Mouse (Mus musculus): Measurements from ENCODE around the gene Sohlh1. TPM values are rescaled to one million over a fixed set of nuclear protein-coding genes. Genes with fewer than 3 reads are reported as not detected.
A peak's percentile ranks its signal among the peaks of the same experiment; 100 is the strongest.

The Sohlh1 gene
- total RNA-seq, 1 experiment = 0.22 TPM

- H3K9ac ChIP-seq (ENCODE audit: insufficient read depth, low read depth, low read length, poor library complexity, severe bottlenecking) = no peak overlapping the region
- H3K27ac ChIP-seq (ENCODE audit: insufficient read depth, low read depth, low read length, poor library complexity, severe bottlenecking) = no peak overlapping the region
- in situ Hi-C loops (cut with MboI; ENCODE audit: low sequenced_read_pairs in 2 of 2, unreplicated experiment in 2 of 2) = no loop called here
- H3K9me3 ChIP-seq (ENCODE audit: control insufficient read depth, insufficient read depth, low read depth, low read length) = no peaks in the 10 kb centered on the region
- no peak overlapping the region for H3K4me3 ChIP-seq (ENCODE audit: insufficient read depth in 1 of 2, low read depth in 1 of 2, low read length in 2 of 2, poor library complexity in 1 of 2, severe bottlenecking in 1 of 2)
- TF ChIP-seq HCFC1 (IDR thresholded peaks at IDR 0.05; ENCODE audit: borderline replicate concordance, insufficient read depth, low read length) (no peak), ZNF384 (IDR thresholded peaks at IDR 0.05; ENCODE audit: low read depth, low read length) (no peak), CHD2 (IDR thresholded peaks at IDR 0.05; ENCODE audit: low read depth, low read length) (no peak), MAFK (IDR thresholded peaks at IDR 0.05; ENCODE audit: insufficient read depth, low read depth, low read length) (no peak), ZC3H11A (IDR thresholded peaks at IDR 0.05; ENCODE audit: borderline replicate concordance, low read depth, low read length) (no peak)
- peaks cover 0 to 3% of the 10 kb centered on the region in 2 experiments; a peak in 1 of 4 replicates for H3K4me1 ChIP-seq (ENCODE audit: control insufficient read depth in 2 of 2, insufficient read depth in 2 of 2, low read length in 2 of 2, poor library complexity in 1 of 2)
- DNase-seq (ENCODE audit: low read depth, low spot score) = no peak
- no peaks in the 10 kb centered on the region for H3K36me3 ChIP-seq (ENCODE audit: control insufficient read depth, insufficient read depth, low read length, poor library complexity, severe bottlenecking)
Observed at GRCm38 (mm10) chr2:25882276-25882675, 35.2 kb upstream of the Sohlh1 start.

DNA sequence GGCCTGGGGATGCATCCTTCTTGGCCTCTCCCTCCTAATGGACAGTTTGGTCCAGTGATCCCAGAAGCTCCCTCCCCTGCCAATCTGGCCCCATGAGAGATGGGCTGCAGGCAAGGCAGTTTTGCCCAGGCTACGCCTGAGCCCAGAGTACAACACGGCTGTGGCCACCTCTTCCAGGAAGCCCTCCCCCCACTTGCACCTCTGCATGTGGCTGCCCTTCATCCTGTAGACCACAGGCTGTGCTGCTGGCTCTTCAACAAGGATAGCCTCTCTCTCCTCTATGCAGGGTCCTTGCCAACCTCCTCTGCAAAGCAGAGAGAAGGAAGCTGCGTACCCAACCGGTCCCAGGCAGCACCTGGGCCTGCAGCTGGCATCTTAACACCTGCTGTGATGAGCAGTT lies 32.0 kb upstream of the Sohlh1 start:
- DNase-seq (ENCODE audit: low read depth, low spot score) = no peak
- Histone ChIP-seq H3K36me3 (ENCODE audit: control insufficient read depth, insufficient read depth, low read length, poor library complexity, severe bottlenecking) (no peaks in the 10 kb centered on the region), H3K9ac (ENCODE audit: insufficient read depth, low read depth, low read length, poor library complexity, severe bottlenecking) (no peak overlapping the region), H3K9me3 (ENCODE audit: control insufficient read depth, insufficient read depth, low read depth, low read length) (no peaks in the 10 kb centered on the region), H3K4me1 (ENCODE audit: control insufficient read depth in 2 of 2, insufficient read depth in 2 of 2, low read length in 2 of 2, poor library complexity in 1 of 2) (peaks cover 0 to 4% of the 10 kb centered on the region in 2 experiments; a peak in 1 of 4 replicates), H3K4me3 (ENCODE audit: insufficient read depth in 1 of 2, low read depth in 1 of 2, low read length in 2 of 2, poor library complexity in 1 of 2, severe bottlenecking in 1 of 2) (no peak overlapping the region), H3K27ac (ENCODE audit: insufficient read depth, low read depth, low read length, poor library complexity, severe bottlenecking) (no peak overlapping the region)
- in situ Hi-C loops (cut with MboI; ENCODE audit: low sequenced_read_pairs in 2 of 2, unreplicated experiment in 2 of 2) = no loop called here
- no peak for TF ChIP-seq ZC3H11A (IDR thresholded peaks at IDR 0.05; ENCODE audit: borderline replicate concordance, low read depth, low read length)
- TF ChIP-seq ZNF384 (IDR thresholded peaks at IDR 0.05; ENCODE audit: low read depth, low read length) = no peak
- TF ChIP-seq HCFC1 (IDR thresholded peaks at IDR 0.05; ENCODE audit: borderline replicate concordance, insufficient read depth, low read length) = no peak
- no peak for TF ChIP-seq MAFK (IDR thresholded peaks at IDR 0.05; ENCODE audit: insufficient read depth, low read depth, low read length)
- TF ChIP-seq CHD2 (IDR thresholded peaks at IDR 0.05; ENCODE audit: low read depth, low read length) = no peak

DNA sequence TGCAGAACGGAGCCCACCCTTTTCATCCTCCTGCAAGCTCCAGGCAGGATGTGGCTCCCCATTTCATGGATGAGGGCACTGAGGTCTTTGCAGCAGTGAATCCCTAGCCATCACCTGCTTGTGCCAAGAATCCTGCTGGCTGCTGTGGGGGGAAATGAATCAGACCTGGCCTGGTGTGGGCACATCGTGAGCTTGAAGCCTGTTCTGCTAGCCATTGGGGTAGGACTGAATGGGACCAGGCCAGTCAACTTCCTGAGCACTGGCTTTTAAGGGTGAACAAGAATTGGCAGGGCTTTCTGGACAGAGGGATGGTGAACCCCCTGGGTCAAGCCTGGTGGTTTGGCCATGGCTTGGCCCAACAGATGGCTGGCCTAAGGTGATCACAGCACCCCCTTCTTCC lies 31.5 kb upstream of the Sohlh1 start:
- no peaks in the 10 kb centered on the region for H3K9me3 ChIP-seq (ENCODE audit: control insufficient read depth, insufficient read depth, low read depth, low read length)
- no peak overlapping the region for H3K4me3 ChIP-seq (ENCODE audit: insufficient read depth in 1 of 2, low read depth in 1 of 2, low read length in 2 of 2, poor library complexity in 1 of 2, severe bottlenecking in 1 of 2)
- no peak for TF ChIP-seq MAFK (IDR thresholded peaks at IDR 0.05; ENCODE audit: insufficient read depth, low read depth, low read length)
- TF ChIP-seq ZNF384 (IDR thresholded peaks at IDR 0.05; ENCODE audit: low read depth, low read length) = no peak
- TF ChIP-seq HCFC1 (IDR thresholded peaks at IDR 0.05; ENCODE audit: borderline replicate concordance, insufficient read depth, low read length) = no peak
- no peak for TF ChIP-seq ZC3H11A (IDR thresholded peaks at IDR 0.05; ENCODE audit: borderline replicate concordance, low read depth, low read length)
- TF ChIP-seq CHD2 (IDR thresholded peaks at IDR 0.05; ENCODE audit: low read depth, low read length) = no peak
- no peak overlapping the region for H3K27ac ChIP-seq (ENCODE audit: insufficient read depth, low read depth, low read length, poor library complexity, severe bottlenecking)
- H3K4me1 ChIP-seq (ENCODE audit: control insufficient read depth in 2 of 2, insufficient read depth in 2 of 2, low read length in 2 of 2, poor library complexity in 1 of 2) = peaks cover 0 to 4% of the 10 kb centered on the region in 2 experiments; a peak in 1 of 4 replicates
- H3K9ac ChIP-seq (ENCODE audit: insufficient read depth, low read depth, low read length, poor library complexity, severe bottlenecking) = no peak overlapping the region
- no peak for DNase-seq (ENCODE audit: low read depth, low spot score)
- in situ Hi-C loops (cut with MboI; ENCODE audit: low sequenced_read_pairs in 2 of 2, unreplicated experiment in 2 of 2) = no loop called here
- H3K36me3 ChIP-seq (ENCODE audit: control insufficient read depth, insufficient read depth, low read length, poor library complexity, severe bottlenecking) = no peaks in the 10 kb centered on the region

DNA sequence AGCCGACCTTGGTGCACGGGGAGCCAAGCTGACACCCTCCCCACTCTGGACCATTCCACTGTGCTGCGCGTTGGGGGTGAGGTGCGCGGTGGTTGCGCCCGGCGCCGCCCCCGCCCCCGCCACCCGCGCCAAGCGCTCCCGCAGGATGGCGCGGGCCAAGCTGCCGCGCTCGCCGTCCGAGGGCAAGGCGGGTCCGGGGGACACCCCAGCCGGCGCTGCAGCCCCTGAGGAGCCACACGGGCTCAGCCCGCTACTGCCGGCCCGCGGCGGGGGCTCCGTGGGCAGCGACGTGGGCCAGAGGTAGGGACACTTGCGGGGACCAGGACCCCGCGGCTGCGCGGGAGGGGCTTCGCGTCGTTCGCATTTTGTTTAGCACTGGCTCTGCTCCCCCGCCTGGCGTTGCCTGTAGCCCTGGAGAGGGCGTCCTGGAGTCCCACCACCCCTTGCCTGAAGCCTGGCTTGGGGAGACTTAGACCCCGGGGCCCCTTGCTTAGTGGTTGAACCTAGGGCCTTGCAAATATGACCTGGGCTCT lies 30.8 kb upstream of the Sohlh1 start:
- H3K27ac ChIP-seq (ENCODE audit: insufficient read depth, low read depth, low read length, poor library complexity, severe bottlenecking) = no peak overlapping the region
- H3K36me3 ChIP-seq (ENCODE audit: control insufficient read depth, insufficient read depth, low read length, poor library complexity, severe bottlenecking) = no peaks in the 10 kb centered on the region
- peaks cover 0 to 4% of the 10 kb centered on the region in 2 experiments; a peak in 1 of 4 replicates for H3K4me1 ChIP-seq (ENCODE audit: control insufficient read depth in 2 of 2, insufficient read depth in 2 of 2, low read length in 2 of 2, poor library complexity in 1 of 2)
- DNase-seq (ENCODE audit: low read depth, low spot score) = no peak
- no peak for TF ChIP-seq HCFC1 (IDR thresholded peaks at IDR 0.05; ENCODE audit: borderline replicate concordance, insufficient read depth, low read length)
- TF ChIP-seq ZC3H11A (IDR thresholded peaks at IDR 0.05; ENCODE audit: borderline replicate concordance, low read depth, low read length) = no peak
- no peak for TF ChIP-seq CHD2 (IDR thresholded peaks at IDR 0.05; ENCODE audit: low read depth, low read length)
- no peak for TF ChIP-seq ZNF384 (IDR thresholded peaks at IDR 0.05; ENCODE audit: low read depth, low read length)
- in situ Hi-C loops (cut with MboI; ENCODE audit: low sequenced_read_pairs in 2 of 2, unreplicated experiment in 2 of 2) = no loop called here
- peak overlapping the region; percentile 69 to 72 for H3K4me3 ChIP-seq (ENCODE audit: insufficient read depth in 1 of 2, low read depth in 1 of 2, low read length in 2 of 2, poor library complexity in 1 of 2, severe bottlenecking in 1 of 2)
- H3K9ac ChIP-seq (ENCODE audit: insufficient read depth, low read depth, low read length, poor library complexity, severe bottlenecking) = peak overlapping the region; percentile 71
- H3K9me3 ChIP-seq (ENCODE audit: control insufficient read depth, insufficient read depth, low read depth, low read length) = no peaks in the 10 kb centered on the region

All from ES-E14 (cell line).